Mouse (Mus musculus): ENCODE data around the gene Epb41l3.
"Not testable (repeated sequence)": the region's sequence is repeated elsewhere in the genome, so short reads cannot be mapped to it uniquely, and the experiment has no call there.

Epb41l3 gene

GRCm38 (mm10) chr17:69109216-69109615 is 33.7 kb downstream of the Epb41l3 start:
- peak; percentile 30 to 45 for DNase-seq

GRCm38 (mm10) chr17:69112232-69112631 is 36.7 kb downstream of the Epb41l3 start:
- no peak for DNase-seq

GRCm38 (mm10) chr17:69119183-69119582 is 43.7 kb downstream of the Epb41l3 start:
- DNase-seq, result no peak

GRCm38 (mm10) chr17:69120533-69121358 is 45.3 kb downstream of the Epb41l3 start:
- peak; percentile 38 to 48 for DNase-seq

- DNase-seq, result not testable (repeated sequence)
Observed at GRCm38 (mm10) chr17:69122403-69122802, 46.9 kb downstream of the Epb41l3 start.

GRCm38 (mm10) chr17:69127436-69127835 is 52.0 kb downstream of the Epb41l3 start:
- no peak for DNase-seq

- no peak for DNase-seq
Observed at GRCm38 (mm10) chr17:69127981-69128380, 52.5 kb downstream of the Epb41l3 start.

- DNase-seq, result no peak
Observed at GRCm38 (mm10) chr17:69129434-69129833, 54.0 kb downstream of the Epb41l3 start.

GRCm38 (mm10) chr17:69143017-69143416 is 67.5 kb downstream of the Epb41l3 start:
- no peak for DNase-seq

- no peak for DNase-seq
Observed at GRCm38 (mm10) chr17:69150826-69151225, 75.3 kb downstream of the Epb41l3 start.

- no peak for DNase-seq
Observed at GRCm38 (mm10) chr17:69151281-69151680, 75.8 kb downstream of the Epb41l3 start.

GRCm38 (mm10) chr17:69155034-69155433 is 79.6 kb downstream of the Epb41l3 start:
- no peak for DNase-seq

- peak; percentile 11 to 49 for DNase-seq
Observed at GRCm38 (mm10) chr17:69156522-69157100, 81.1 kb downstream of the Epb41l3 start.

- peak; percentile 11 to 52 for DNase-seq
Observed at GRCm38 (mm10) chr17:69157101-69157808, 81.8 kb downstream of the Epb41l3 start.

GRCm38 (mm10) chr17:69157809-69158185 is 82.3 kb downstream of the Epb41l3 start:
- no peak for DNase-seq

GRCm38 (mm10) chr17:69158690-69159089 is 83.2 kb downstream of the Epb41l3 start:
- DNase-seq, result no peak

- DNase-seq, result peak; percentile 7 to 75
Observed at GRCm38 (mm10) chr17:69162731-69163130, 87.2 kb downstream of the Epb41l3 start.

- no peak for DNase-seq
Observed at GRCm38 (mm10) chr17:69176949-69177501, 101.5 kb downstream of the Epb41l3 start.

GRCm38 (mm10) chr17:69177954-69178353 is 102.5 kb downstream of the Epb41l3 start:
- no peak for DNase-seq

GRCm38 (mm10) chr17:69180905-69181559 is 105.5 kb downstream of the Epb41l3 start:
- DNase-seq, result no peak

- DNase-seq, result no peak
Observed at GRCm38 (mm10) chr17:69181560-69182316, 106.3 kb downstream of the Epb41l3 start.

- DNase-seq, result no peak
Observed at GRCm38 (mm10) chr17:69187794-69188193, 112.3 kb downstream of the Epb41l3 start.

Measured in kidney, postnatal 25 days (tissue).